ENCODE assay signal across 8 mouse cellular contexts in the genomic region with DNA sequence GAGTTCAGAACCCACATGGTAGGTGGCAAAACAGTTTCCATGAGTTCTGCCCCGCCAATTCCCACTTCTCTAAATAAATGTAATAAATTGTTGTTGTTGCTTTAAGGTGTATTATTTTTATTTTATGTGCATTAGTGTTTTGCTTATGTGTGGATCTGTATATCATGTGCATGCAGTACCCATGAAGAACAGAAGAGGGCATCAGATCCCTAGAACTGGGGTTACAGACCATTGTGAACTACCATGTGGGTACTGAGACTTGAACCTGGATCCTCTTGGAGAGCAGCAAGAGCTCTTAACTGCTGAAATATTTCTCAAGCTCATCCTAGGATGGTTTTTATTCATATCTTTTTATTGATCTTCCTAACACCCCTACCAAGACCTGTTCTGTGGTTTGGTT. TPM values are rescaled to one million over a fixed set of nuclear protein-coding genes. Genes with fewer than 3 reads are reported as not detected.
DNase-seq lines count a peak whose midpoint lies in the region; ATAC-seq and TF ChIP-seq lines count a peak whose summit lies in the region.

No protein-coding gene starts in this region.

- ATAC-seq in intestine, embryonic 14.5 days (replicated peaks; ENCODE audit: low FRiP score, low TSS enrichment, low read depth): no peak
- ATAC-seq in intestine, embryonic 15.5 days: no peak
- no peak for ATAC-seq in G1E (ENCODE audit: extremely low read depth, insufficient number of reproducible peaks, low FRiP score, poor library complexity, severe bottlenecking)
- ATAC-seq in midbrain, embryonic 13.5 days: no peak

- H3K36me3 ChIP-seq in intestine, embryonic 14.5 days (ENCODE audit: control insufficient read depth, insufficient read depth, low read length): peaks cover 5% of the 10 kb centered on the region; the same call in 1 of the 2 replicates
- H3K36me3 ChIP-seq in intestine, embryonic 15.5 days: no peaks in the 10 kb centered on the region
- H3K36me3 ChIP-seq in G1E (replicated peaks): peaks cover 18% of the 10 kb centered on the region
- H3K36me3 ChIP-seq in midbrain, embryonic 13.5 days: peaks cover 10% of the 10 kb centered on the region

- no peak overlapping the region for H3K4me3 ChIP-seq in intestine, embryonic 14.5 days (ENCODE audit: low read depth, low read length)
- no peak overlapping the region for H3K4me3 ChIP-seq in intestine, embryonic 15.5 days (replicated peaks)
- no peak overlapping the region for H3K4me3 ChIP-seq in G1E (ENCODE audit: low read depth, low read length)
- H3K4me3 ChIP-seq in midbrain, embryonic 13.5 days (replicated peaks): no peak overlapping the region

- H3K27ac ChIP-seq in intestine, embryonic 14.5 days (ENCODE audit: low read depth): no peak overlapping the region
- H3K27ac ChIP-seq in intestine, embryonic 15.5 days: no peak overlapping the region
- H3K27ac ChIP-seq in midbrain, embryonic 13.5 days: no peak overlapping the region

- H3K9ac ChIP-seq in intestine, embryonic 14.5 days (ENCODE audit: low read length): no peak overlapping the region
- no peak overlapping the region for H3K9ac ChIP-seq in intestine, embryonic 15.5 days
- no peak overlapping the region for H3K9ac ChIP-seq in midbrain, embryonic 13.5 days (replicated peaks)

- H3K27me3 ChIP-seq in intestine, embryonic 14.5 days (replicated peaks; ENCODE audit: control insufficient read depth, insufficient read depth, low read length): no peaks in the 10 kb centered on the region
- no peaks in the 10 kb centered on the region for H3K27me3 ChIP-seq in intestine, embryonic 15.5 days (replicated peaks)
- no peaks in the 10 kb centered on the region for H3K27me3 ChIP-seq in G1E (ENCODE audit: insufficient read depth, low read length)
- no peaks in the 10 kb centered on the region for H3K27me3 ChIP-seq in midbrain, embryonic 13.5 days

- H3K4me2 ChIP-seq in intestine, embryonic 14.5 days (ENCODE audit: low read length): no peak overlapping the region
- no peak overlapping the region for H3K4me2 ChIP-seq in intestine, embryonic 15.5 days (replicated peaks)
- H3K4me2 ChIP-seq in midbrain, embryonic 13.5 days (replicated peaks): no peak overlapping the region

- peak; percentile 54 for DNase-seq in intestine, embryonic 14.5 days (ENCODE audit: low spot score)
- DNase-seq in B cell, adult 2 months: peak; percentile 75 to 78
- DNase-seq in G1E (ENCODE audit: low spot score): no peak
- DNase-seq in embryo, embryonic 9.5 days (ENCODE audit: extremely low spot score): peak; percentile 27
- peak; percentile 60 for DNase-seq in lung, postnatal 14 days
- DNase-seq in yolk sac, embryonic 10.5 days (ENCODE audit: low spot score): peak; percentile 13

- 82% methylated on average over 1 of the region's 1 CpGs for WGBS in intestine, embryonic 14.5 days
- WGBS in intestine, embryonic 15.5 days: 85% methylated on average over 1 of the region's 1 CpGs
- WGBS in midbrain, embryonic 13.5 days: 76% methylated on average over 1 of the region's 1 CpGs

- peaks cover 12% of the 10 kb centered on the region for H3K4me1 ChIP-seq in intestine, embryonic 14.5 days (replicated peaks; ENCODE audit: control insufficient read depth, insufficient read depth, low read length)
- H3K4me1 ChIP-seq in intestine, embryonic 15.5 days (replicated peaks): peaks cover 12% of the 10 kb centered on the region
- peaks cover 37% of the 10 kb centered on the region for H3K4me1 ChIP-seq in G1E (ENCODE audit: insufficient read depth, low read depth, low read length)
- H3K4me1 ChIP-seq in midbrain, embryonic 13.5 days (replicated peaks): peaks cover 34% of the 10 kb centered on the region

- no peaks in the 10 kb centered on the region for H3K9me3 ChIP-seq in intestine, embryonic 14.5 days (ENCODE audit: control insufficient read depth, low read length)
- H3K9me3 ChIP-seq in intestine, embryonic 15.5 days: no peaks in the 10 kb centered on the region
- no peaks in the 10 kb centered on the region for H3K9me3 ChIP-seq in G1E (replicated peaks)
- H3K9me3 ChIP-seq in midbrain, embryonic 13.5 days: no peaks in the 10 kb centered on the region

- peak; percentile 42; the same call in 1 of the 2 replicates for TF ChIP-seq CTCF in G1E (IDR thresholded peaks at IDR 0.05; ENCODE audit: low read depth, low read length)

RNA-seq across cellular contexts. Expression of a gene that starts 2.9 kb away (rescaled TPM):
- polyA plus RNA-seq in intestine, embryonic 14.5 days (2014; fragmentation: Nextera tagmentation; extraction: Ambion mirVana): 6.0 and 6.5 TPM in 2 replicates
- polyA plus RNA-seq in intestine, embryonic 15.5 days (2015; fragmentation: Nextera tagmentation; extraction: Ambion mirVana): 13.5 and 14.4 TPM in 2 replicates
- total RNA-seq in G1E (2014; fragmentation: Nextera tagmentation) (27.9 and 30.8 TPM in 2 replicates), G1E (2017) (42.8 and 45.7 TPM in 2 replicates)
- polyA plus RNA-seq in G1E (2012): 5.3 and 6.5 TPM in 2 replicates
- polyA plus RNA-seq in midbrain, embryonic 13.5 days (2015; fragmentation: Nextera tagmentation; extraction: Ambion mirVana): 21.2 and 23.3 TPM in 2 replicates

RNA-seq across cellular contexts. Expression of a gene that starts 3.3 kb away (rescaled TPM):
- polyA plus RNA-seq in intestine, embryonic 14.5 days (2014; fragmentation: Nextera tagmentation; extraction: Ambion mirVana): 38.0 and 38.7 TPM in 2 replicates
- polyA plus RNA-seq in intestine, embryonic 15.5 days (2015; fragmentation: Nextera tagmentation; extraction: Ambion mirVana): 25.9 and 30.1 TPM in 2 replicates
- total RNA-seq in G1E (2014; fragmentation: Nextera tagmentation): 60.7 and 62.9 TPM in 2 replicates
- total RNA-seq in G1E (2017): 46.5 and 59.6 TPM in 2 replicates
- 18.2 and 21.1 TPM in 2 replicates for polyA plus RNA-seq in G1E (2012)
- 62.7 and 67.5 TPM in 2 replicates for polyA plus RNA-seq in midbrain, embryonic 13.5 days (2015; fragmentation: Nextera tagmentation; extraction: Ambion mirVana)

RNA-seq across cellular contexts. Expression of a gene that starts 48.9 kb away (rescaled TPM):
- polyA plus RNA-seq in intestine, embryonic 14.5 days (2014; fragmentation: Nextera tagmentation; extraction: Ambion mirVana): 54.7 and 56.4 TPM in 2 replicates
- 53.3 and 57.8 TPM in 2 replicates for polyA plus RNA-seq in intestine, embryonic 15.5 days (2015; fragmentation: Nextera tagmentation; extraction: Ambion mirVana)
- total RNA-seq in G1E (2014; fragmentation: Nextera tagmentation): 40.3 and 46.9 TPM in 2 replicates
- 20.4 and 22.9 TPM in 2 replicates for total RNA-seq in G1E (2017)
- polyA plus RNA-seq in G1E (2012): 22.0 and 22.6 TPM in 2 replicates
- polyA plus RNA-seq in midbrain, embryonic 13.5 days (2015; fragmentation: Nextera tagmentation; extraction: Ambion mirVana): 88.7 and 91.2 TPM in 2 replicates
